Mouse (Mus musculus) layer of hippocampus, adult 2 months (tissue): ENCODE measurements around the gene Ormdl1. TPM values are rescaled to one million over a fixed set of nuclear protein-coding genes. Genes with fewer than 3 reads are reported as not detected.
"Not testable (repeated sequence)": the region's sequence is repeated elsewhere in the genome, so short reads cannot be mapped to it uniquely, and the experiment has no call there.

Source experiments
- DNase-seq, 2 experiments: peaks; one replicate each; pipeline ENCODE4 v3.0.0; 2022; ENCODE audit warnings: low spot score in 2 of 2
- H3K27ac ChIP-seq: fragments of 200-600 bp; 2 replicates; pipeline ENCODE4 v1.8.1; 2022
- H3K4me3 ChIP-seq: fragments of 200-600 bp; 2 replicates; pipeline ENCODE4 v1.8.1; 2022; ENCODE audit warnings: mild to moderate bottlenecking
- CTCF ChIP-seq: fragments of 200-600 bp; conservative IDR thresholded peaks from 2 replicates; pipeline ENCODE4 v1.8.1; 2022; ENCODE audit warnings: antibody characterized with exemption, mild to moderate bottlenecking, moderate library complexity
- long read RNA-seq, 2 experiments: library from polyadenylated mRNA; stranded (forward); transcript quantifications; one replicate each; pipeline ENCODE4 v2.0.0; 2021; ENCODE audit warnings: borderline mapping rate in 2 of 2
- total RNA-seq, 2 experiments: library from RNA; stranded (reverse); gene quantifications; 2 replicates each; pipeline ENCODE4 v1.2.3; 2021

The Ormdl1 gene
- 1 to 10 TPM; 7.1 to 9.2 TPM for total RNA-seq
- long read RNA-seq, experiment 1, partial matches to known transcripts: 1 of 5 reads
- long read RNA-seq, experiment 1, other reads (novel, unspliced or antisense): 1 of 5 reads
- long read RNA-seq, experiment 2, transcript Ormdl1-201 (4 exons, 1,910 nt): major isoform, 7 of 20 reads
- long read RNA-seq, experiment 2, partial matches to known transcripts: 12 of 20 reads
- long read RNA-seq, experiment 2, other reads (novel, unspliced or antisense): 1 of 20 reads

GRCm38 (mm10) chr1:53296581-53297383 lies at the start of gene Ormdl1, which contains the start of the genes Pms1 and Gm28778:
Gene Ormdl1 (plus strand): TSS chr1:53297095.
Gene Pms1 (minus strand): TSS chr1:53297018.
Gene Gm28778 (plus strand): TSS chr1:53297111.
- peak; percentile 56 for TF ChIP-seq CTCF
- DNase-seq: peak; percentile 92 to 93
- Histone ChIP-seq H3K27ac (peak within 1 kb of the TSS; percentile 82), H3K4me3 (peak within 1 kb of the TSS; percentile 95)

- H3K4me3 ChIP-seq, DNase-seq, H3K27ac ChIP-seq: not testable (repeated sequence)
Observed at GRCm38 (mm10) chr1:53264958-53265612, 31.8 kb upstream of the Ormdl1 start.

- TF ChIP-seq CTCF: no peak
- DNase-seq: no peak
- H3K27ac ChIP-seq: no peak overlapping the region
- no peak overlapping the region for H3K4me3 ChIP-seq
Observed at GRCm38 (mm10) chr1:53269901-53270300, 27.0 kb upstream of the Ormdl1 start.

- no peak overlapping the region for H3K27ac ChIP-seq
- H3K4me3 ChIP-seq: no peak overlapping the region
- DNase-seq: peak; percentile 16 to 28
- TF ChIP-seq CTCF: peak; percentile 87
Observed at GRCm38 (mm10) chr1:53272646-53273045, 24.2 kb upstream of the Ormdl1 start.

- Histone ChIP-seq H3K4me3 (no peak overlapping the region), H3K27ac (no peak overlapping the region)
- no peak for TF ChIP-seq CTCF
- DNase-seq: no peak
Observed at GRCm38 (mm10) chr1:53291197-53291596, 5.7 kb upstream of the Ormdl1 start.

GRCm38 (mm10) chr1:53300506-53300905 lies 3.6 kb downstream of the Ormdl1 start:
- H3K4me3 ChIP-seq: no peak overlapping the region
- no peak overlapping the region for H3K27ac ChIP-seq
- DNase-seq: no peak
- TF ChIP-seq CTCF: no peak

GRCm38 (mm10) chr1:53312989-53313967 lies 16.4 kb downstream of the Ormdl1 start, which contains the start of gene Osgepl1:
Gene Osgepl1 (plus strand): TSS chr1:53313624.
- DNase-seq: peak; percentile 75 to 78
- peak within 1 kb of the TSS; percentile 86 for H3K27ac ChIP-seq
- TF ChIP-seq CTCF: peak; percentile 47
- peak within 1 kb of the TSS; percentile 64 for H3K4me3 ChIP-seq

GRCm38 (mm10) chr1:53321662-53322344 lies 24.9 kb downstream of the Ormdl1 start:
- Histone ChIP-seq H3K27ac (no peak overlapping the region), H3K4me3 (no peak overlapping the region)
- TF ChIP-seq CTCF: no peak
- DNase-seq: no peak

- H3K4me3 ChIP-seq: no peak overlapping the region
- no peak for DNase-seq
- no peak overlapping the region for H3K27ac ChIP-seq
- TF ChIP-seq CTCF: no peak
Observed at GRCm38 (mm10) chr1:53323254-53323653, 26.4 kb downstream of the Ormdl1 start.

- DNase-seq: no peak
- Histone ChIP-seq H3K4me3 (no peak overlapping the region), H3K27ac (no peak overlapping the region)
- no peak for TF ChIP-seq CTCF
Observed at GRCm38 (mm10) chr1:53324277-53324676, 27.4 kb downstream of the Ormdl1 start.

GRCm38 (mm10) chr1:53324827-53325494 lies 28.1 kb downstream of the Ormdl1 start:
- DNase-seq: no peak
- Histone ChIP-seq H3K27ac (no peak overlapping the region), H3K4me3 (no peak overlapping the region)
- TF ChIP-seq CTCF: no peak

- not testable (repeated sequence) for DNase-seq, H3K4me3 ChIP-seq
Observed at GRCm38 (mm10) chr1:53333527-53333926, 36.6 kb downstream of the Ormdl1 start.

More at GRCm38 (mm10) chr1:53333527-53333926, 36.6 kb downstream of the Ormdl1 start:
- not testable (repeated sequence) for H3K27ac ChIP-seq
